Mouse (Mus musculus) kidney, postnatal 14 days (tissue): Measurements from ENCODE around the gene Tomm20.
A peak's percentile ranks its signal among the peaks of the same experiment; 100 is the strongest.
"Not testable (repeated sequence)": the region's sequence is repeated elsewhere in the genome, so short reads cannot be mapped to it uniquely, and the experiment has no call there.

Source experiments
- DNase-seq: peaks from one replicate; pipeline ENCODE4 v3.0.0; 2022; ENCODE audit warnings: mixed read lengths

Tomm20 gene

DNA sequence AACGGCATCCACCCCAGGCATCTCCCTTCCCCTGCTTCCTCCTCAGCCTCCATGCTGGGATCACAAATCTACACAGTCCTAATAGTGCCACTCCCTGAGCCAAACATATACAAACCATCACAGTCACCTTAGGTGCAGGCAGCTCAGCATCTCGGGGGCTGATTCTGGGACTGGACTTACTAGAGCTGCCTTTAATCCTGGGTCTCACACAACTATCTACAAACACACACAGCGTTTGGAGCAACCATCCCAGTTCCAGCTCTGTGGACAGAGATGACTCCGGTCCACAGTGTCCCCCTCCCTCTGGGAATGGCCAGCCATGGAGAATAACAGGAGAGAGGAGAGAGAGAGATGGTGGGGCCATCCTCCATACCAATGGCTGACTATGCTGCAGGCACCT, 29.0 kb downstream of the Tomm20 start:
- DNase-seq: no peak

DNA sequence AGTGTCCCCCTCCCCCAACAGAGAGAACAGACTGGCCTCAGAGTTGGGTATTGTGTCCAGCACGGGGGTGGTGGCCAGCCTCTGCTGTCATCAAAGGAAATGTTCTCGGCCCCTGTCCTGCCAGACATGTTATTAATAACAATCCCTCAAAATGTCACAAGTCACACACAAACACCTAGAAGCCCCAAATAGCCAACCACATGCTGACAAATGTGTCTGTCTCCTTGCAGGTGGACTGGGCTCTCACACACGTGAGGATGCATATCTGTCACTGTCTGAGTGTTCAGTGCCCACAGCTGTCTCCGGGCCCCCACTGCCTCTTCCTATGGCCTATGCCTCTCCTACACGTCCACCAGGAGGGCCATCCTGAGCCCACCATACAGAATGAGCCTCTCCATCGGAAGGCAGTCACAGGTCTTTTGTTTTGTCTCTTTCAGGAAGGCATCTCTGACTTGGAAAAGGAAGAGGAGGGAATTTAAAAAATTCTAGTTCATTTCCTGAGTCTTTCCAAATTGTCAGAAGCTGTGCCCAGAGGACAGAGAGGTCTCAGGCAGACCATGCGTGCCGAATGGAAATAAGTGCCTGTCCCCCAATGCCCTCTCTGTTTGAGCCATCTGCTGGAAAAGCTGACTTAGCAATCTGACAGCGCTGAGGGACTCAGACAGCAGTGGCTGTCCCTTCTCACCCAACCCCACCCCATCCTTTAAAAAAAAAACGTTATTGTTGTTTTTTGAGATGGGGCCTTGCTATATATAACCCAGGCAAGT, 30.9 kb downstream of the Tomm20 start:
- DNase-seq: peak; percentile 76

- DNase-seq: not testable (repeated sequence)
Measured at GRCm38 (mm10) chr8:126914107-126914490, 31.5 kb downstream of the Tomm20 start.

- DNase-seq: peak; percentile 76
Measured at GRCm38 (mm10) chr8:126913241-126914106, 32.2 kb downstream of the Tomm20 start.

DNA sequence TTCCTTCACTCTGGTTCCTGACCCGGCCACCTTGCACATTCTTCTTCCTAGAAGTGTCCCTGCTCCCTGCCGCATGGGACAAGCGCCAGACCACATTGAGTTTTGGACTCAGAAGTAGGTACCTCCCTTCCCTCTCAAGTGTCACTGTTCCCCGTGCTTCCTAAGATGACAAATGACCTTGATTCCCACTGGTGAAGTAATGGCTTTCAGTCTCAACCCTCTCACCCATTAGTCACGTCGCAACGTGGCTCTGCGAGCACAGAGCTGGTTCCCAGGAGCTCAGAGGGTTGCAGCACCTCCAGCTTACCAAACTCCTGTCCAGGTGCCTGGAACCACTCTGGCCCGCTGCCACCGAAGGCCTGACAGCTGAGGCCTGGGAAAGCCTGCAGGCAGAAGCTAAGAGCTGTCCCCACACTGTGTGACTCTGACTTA, 36.3 kb downstream of the Tomm20 start:
- DNase-seq: peak; percentile 65

DNA sequence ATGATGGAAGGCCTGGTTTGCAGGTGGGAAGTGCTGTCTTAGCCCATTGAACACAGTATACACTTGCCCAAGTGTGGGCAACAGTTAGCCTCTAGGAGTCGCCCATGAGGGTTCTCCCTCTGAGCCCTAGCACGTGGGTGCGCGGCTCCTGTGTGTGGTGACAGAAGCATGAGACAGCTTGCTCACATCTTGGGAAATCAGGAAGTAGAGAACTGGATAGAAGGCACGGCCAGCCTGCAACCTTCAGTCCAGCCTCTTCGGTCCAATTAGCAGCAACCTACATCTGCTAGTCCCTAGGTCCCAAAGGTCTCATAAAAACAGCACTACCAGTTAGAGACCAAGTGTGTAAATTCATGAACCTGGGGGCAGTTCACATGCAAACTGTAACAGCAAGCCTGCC, 36.8 kb downstream of the Tomm20 start:
- DNase-seq: peak; percentile 32

DNA sequence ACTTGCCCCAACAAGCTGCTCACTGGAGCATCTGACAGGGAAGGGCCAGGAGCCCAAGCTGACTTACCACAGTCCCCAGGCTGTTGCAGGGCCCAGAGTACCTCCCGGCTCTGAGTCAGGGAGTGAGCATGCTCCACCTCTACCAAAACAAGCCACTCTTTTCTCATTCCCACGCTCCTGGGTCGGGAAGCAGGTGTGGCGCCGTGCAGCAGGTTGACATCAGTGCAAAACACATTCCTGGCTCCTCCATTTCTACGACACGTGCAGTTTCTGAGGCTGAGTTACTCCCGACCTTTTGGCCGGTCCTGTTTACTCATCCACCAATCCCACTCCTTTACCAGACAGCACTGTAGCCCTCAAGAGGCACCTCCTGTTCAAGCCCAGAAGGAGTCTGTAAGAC, 37.7 kb downstream of the Tomm20 start:
- peak; percentile 54 for DNase-seq

DNA sequence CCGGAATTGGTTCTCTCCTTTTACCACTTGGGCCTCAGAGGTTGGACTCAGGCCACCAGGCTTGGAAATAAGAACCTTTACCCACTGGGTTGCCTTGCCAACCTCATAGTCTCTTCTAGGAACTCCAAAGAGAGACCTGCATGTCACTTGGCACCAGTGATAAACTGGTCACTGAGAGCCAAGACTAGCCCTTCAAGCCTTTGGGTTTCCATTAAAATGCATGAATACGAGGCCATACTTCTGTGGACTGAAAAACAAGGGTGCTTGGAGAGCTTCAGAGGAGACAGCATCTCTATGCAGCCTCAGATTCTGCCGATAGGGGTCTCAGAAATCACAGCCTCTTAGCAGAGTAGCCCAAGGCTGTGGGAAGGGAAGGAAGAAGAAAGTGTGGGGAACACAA, 38.3 kb downstream of the Tomm20 start:
- DNase-seq: peak; percentile 39

GRCm38 (mm10) chr8:126905387-126905786, 40.3 kb downstream of the Tomm20 start:
- DNase-seq: no peak

GRCm38 (mm10) chr8:126903927-126904326, 41.7 kb downstream of the Tomm20 start:
- DNase-seq: no peak

DNA sequence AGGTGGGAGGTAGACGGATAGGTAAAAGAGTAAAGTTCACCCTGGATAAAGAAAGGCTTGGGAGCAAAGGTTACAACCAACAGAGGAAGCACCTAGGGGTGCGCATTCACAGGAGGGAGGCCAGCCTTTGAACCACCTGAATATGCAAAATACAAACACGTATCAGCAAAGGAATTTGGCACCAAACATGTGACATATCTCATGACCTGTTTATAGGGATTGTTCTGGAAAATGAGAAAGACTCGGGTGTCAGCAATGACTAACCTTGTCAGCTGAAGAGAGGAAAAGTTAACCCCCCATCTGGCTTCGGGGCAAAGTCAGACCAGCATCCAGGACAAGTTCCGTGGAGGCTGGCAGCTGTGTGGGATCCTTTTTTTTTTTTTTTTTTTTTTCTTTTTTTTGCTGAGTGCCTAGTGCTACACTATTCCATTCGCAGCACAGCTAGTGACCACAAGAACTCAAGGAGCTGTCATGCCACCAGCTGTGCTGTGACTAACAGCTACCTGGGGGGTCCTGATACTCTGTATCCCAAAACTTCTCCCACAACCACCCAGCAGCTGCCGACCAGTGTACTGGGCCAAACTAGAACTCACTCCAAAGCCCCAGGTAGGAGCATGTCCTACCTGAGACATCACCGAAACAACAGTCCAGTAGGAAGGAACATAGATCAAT, 42.3 kb downstream of the Tomm20 start:
- DNase-seq: peak; percentile 73

- DNase-seq: no peak
Measured at GRCm38 (mm10) chr8:126901612-126902011, 44.0 kb downstream of the Tomm20 start.

GRCm38 (mm10) chr8:126901049-126901448, 44.6 kb downstream of the Tomm20 start:
- no peak for DNase-seq

DNA sequence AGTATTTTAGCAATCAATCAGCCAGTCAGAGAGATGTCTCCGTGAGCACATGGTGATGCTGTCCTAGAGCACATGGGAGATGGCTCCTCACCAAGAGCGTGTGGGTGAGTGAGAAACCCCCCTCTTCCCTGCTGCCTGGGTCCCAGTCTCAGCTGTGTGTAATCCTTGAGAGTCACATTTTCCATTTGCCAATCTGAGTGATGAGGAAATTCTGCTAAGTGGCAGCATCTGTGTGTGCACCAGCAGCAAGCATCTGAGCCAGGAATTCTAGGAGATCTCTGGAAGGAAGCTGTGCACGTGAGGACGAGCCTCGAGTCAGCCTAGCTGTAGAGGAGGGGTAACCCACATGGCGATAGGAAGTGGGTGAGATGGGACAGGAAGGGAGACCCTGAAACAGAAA, 50.5 kb downstream of the Tomm20 start:
- no peak for DNase-seq

GRCm38 (mm10) chr8:126887639-126888006, 58.0 kb downstream of the Tomm20 start:
- DNase-seq: no peak

- DNase-seq: peak; percentile 89
Measured at GRCm38 (mm10) chr8:126886741-126887638, 58.7 kb downstream of the Tomm20 start.

- no peak for DNase-seq
Measured at GRCm38 (mm10) chr8:126885554-126886485, 59.8 kb downstream of the Tomm20 start.

DNA sequence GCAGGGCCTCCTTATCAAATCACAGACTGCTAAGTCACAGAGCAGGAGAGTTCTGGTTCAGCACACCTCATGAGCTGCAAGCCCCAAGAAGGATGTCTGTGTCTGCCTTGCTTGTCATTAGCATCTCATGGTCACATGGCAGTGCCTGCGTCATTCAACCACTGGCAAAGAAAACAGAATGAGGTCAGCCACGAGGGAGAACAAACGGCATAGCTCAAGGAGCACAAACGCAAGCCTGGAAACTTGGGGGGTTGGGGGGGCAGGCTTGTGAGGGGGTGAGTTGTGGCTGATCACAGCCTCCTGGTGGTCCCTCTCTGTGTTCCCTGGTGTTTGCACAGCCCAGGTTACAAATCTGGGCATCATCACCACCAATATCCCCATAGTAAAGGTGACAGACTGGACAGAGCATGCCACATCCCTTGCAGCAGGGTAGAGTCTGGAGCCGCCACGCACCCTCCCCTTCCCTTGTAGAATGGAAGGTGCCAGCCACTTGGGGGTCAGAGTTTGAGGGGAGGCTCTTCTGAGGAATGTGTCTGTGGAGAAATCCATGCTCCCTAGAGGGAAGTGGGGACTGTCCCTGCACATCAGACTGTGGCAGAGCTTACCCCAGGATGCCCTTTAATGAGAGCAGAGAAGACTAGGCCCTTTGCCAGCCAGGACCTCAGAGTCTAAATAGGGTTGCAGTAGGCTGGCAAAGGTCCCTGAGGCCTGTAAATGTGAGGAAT, 61.3 kb downstream of the Tomm20 start:
- peak; percentile 53 for DNase-seq

DNA sequence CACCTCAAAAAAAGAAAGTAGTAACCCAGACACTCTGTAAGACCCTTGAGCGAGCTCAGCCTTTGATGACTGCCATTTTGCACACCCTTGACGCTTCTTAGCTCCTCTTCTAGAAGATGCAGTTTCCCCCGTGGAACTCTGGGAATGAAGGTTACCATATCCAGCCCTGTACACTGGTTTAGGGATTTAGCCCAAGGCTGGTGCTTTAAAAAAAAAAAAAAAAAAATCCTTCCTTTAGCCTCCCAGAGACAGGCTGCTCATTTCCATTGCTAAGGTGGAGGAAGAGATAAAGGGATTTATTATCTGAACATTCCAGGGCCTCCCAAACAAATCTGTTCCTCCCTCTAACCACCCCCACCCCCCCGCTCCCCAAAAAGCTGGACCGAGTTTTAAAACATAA, 61.9 kb downstream of the Tomm20 start:
- no peak for DNase-seq

DNA sequence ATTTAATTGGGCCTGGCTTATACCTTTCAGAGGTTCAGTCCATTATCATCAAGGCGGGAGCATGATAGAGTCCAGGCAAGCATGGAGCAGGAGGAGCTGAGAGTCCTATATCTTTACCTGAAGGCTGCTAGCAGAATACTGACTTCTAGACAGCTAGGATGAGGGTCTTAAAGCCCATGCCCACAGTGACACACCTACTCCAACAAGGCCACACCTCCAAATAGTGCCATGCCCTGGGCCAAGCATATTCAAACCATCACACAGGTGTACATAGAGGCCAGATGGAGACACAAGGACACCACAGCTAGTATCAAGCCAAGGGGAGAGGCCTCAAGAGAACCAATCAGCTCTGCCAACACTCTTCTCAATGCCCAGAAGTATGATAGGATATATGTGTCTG, 63.1 kb downstream of the Tomm20 start:
- DNase-seq: not testable (repeated sequence)
